Mouse (Mus musculus) lung, embryonic 14.5 days (tissue): ENCODE results near the gene Gm16181. TPM values are rescaled to one million over a fixed set of nuclear protein-coding genes. Genes with fewer than 3 reads are reported as not detected.

Experiments
- ATAC-seq: fragments of 200-750 bp; cut with Nextera tagmentation; 2 replicates; pipeline ENCODE4 v1.8.0; 2017; ENCODE audit warnings: mild to moderate bottlenecking, moderate TSS enrichment, moderate library complexity; ENCODE audit not compliant: insufficient read depth
- DNase-seq: peaks from one replicate; pipeline ENCODE4 v3.0.0-alpha.2; 2015
- H3K27ac ChIP-seq: fragments of 300-500 bp; sonication (generic); 2 replicates; pipeline ENCODE4 v1.5.1; 2014; ENCODE audit warnings: low read depth, mild to moderate bottlenecking, moderate library complexity
- H3K27me3 ChIP-seq: fragments of 300-500 bp; sonication (generic); 2 replicates; pipeline ENCODE4 v1.6.1; 2014; ENCODE audit warnings: low read length, control low read depth; ENCODE audit not compliant: insufficient read depth
- H3K36me3 ChIP-seq: fragments of 300-500 bp; sonication (generic); 2 replicates; pipeline ENCODE4 v1.6.1; 2014; ENCODE audit warnings: control low read depth; ENCODE audit not compliant: insufficient read depth
- H3K4me1 ChIP-seq: fragments of 300-500 bp; sonication (generic); 2 replicates; pipeline ENCODE4 v1.6.1; 2014; ENCODE audit warnings: antibody characterized with exemption, control low read depth; ENCODE audit not compliant: insufficient read depth
- H3K4me2 ChIP-seq: fragments of 300-500 bp; sonication (generic); 2 replicates; pipeline ENCODE4 v1.6.1; 2014; ENCODE audit warnings: mild to moderate bottlenecking
- H3K4me3 ChIP-seq: fragments of 300-500 bp; sonication (generic); 2 replicates; pipeline ENCODE4 v1.5.1; 2014; ENCODE audit warnings: low read depth, low read length
- H3K9ac ChIP-seq: fragments of 300-500 bp; sonication (generic); 2 replicates; pipeline ENCODE4 v1.6.1; 2014
- H3K9me3 ChIP-seq: fragments of 300-500 bp; sonication (generic); 2 replicates; pipeline ENCODE4 v1.6.1; 2016; ENCODE audit warnings: low read depth, low read length, control low read depth
- CTCF ChIP-seq: IDR thresholded peaks from 2 replicates; pipeline ENCODE4 v1.5.1; 2016; ENCODE audit warnings: antibody characterized with exemption, low read depth
- WGBS: fragments of 180-500 bp; shearing (Covaris S2); extraction: QIAGEN DNeasy Blood & Tissue Kit; methylation state at CpG from one replicate; pipeline ENCODE4 v1.1.7; 2014; 5-methylcytosine and 5-hydroxymethylcytosine counted together
- polyA plus RNA-seq: library from polyadenylated mRNA; unstranded; fragments of >200 nt; fragmentation: Nextera tagmentation; extraction: Ambion mirVana; gene quantifications from 2 replicates; pipeline ENCODE4 v1.2.1, GENCODE M21; 2014

The Gm16181 gene
- polyA plus RNA-seq, 1 experiment from 2014 or later, result 0.70 TPM

- no peak for TF ChIP-seq CTCF
- H3K4me3 ChIP-seq, result no peak overlapping the region
- WGBS, result 62% methylated on average over 3 of the region's 3 CpGs
- H3K9me3 ChIP-seq, result no peaks in the 10 kb centered on the region
- no peak overlapping the region for H3K9ac ChIP-seq
- ATAC-seq, result no peak
- no peak for DNase-seq
- no peak overlapping the region for H3K27ac ChIP-seq
- no peaks in the 10 kb centered on the region for H3K27me3 ChIP-seq
- no peak overlapping the region for H3K4me2 ChIP-seq
- no peaks in the 10 kb centered on the region for H3K4me1 ChIP-seq
- peaks cover 41% of the 10 kb centered on the region for H3K36me3 ChIP-seq
Observed at GRCm38 (mm10) chr17:35255301-35255700, 34.7 kb downstream of the Gm16181 start.

- Histone ChIP-seq H3K4me1 (no peaks in the 10 kb centered on the region), H3K4me3 (no peak overlapping the region), H3K9me3 (no peaks in the 10 kb centered on the region), H3K27ac (no peak overlapping the region), H3K27me3 (no peaks in the 10 kb centered on the region), H3K4me2 (no peak overlapping the region), H3K9ac (no peak overlapping the region), H3K36me3 (peaks cover 37% of the 10 kb centered on the region)
- no peak for ATAC-seq
- DNase-seq, result no peak
- 56% methylated on average over 4 of the region's 4 CpGs for WGBS
- TF ChIP-seq CTCF, result no peak
Observed at GRCm38 (mm10) chr17:35255704-35256103, 35.1 kb downstream of the Gm16181 start.

- DNase-seq (no peak), ATAC-seq (no peak)
- H3K27ac ChIP-seq, result no peak overlapping the region
- peaks cover 9% of the 10 kb centered on the region; the same call in 1 of the 2 replicates for H3K27me3 ChIP-seq
- no peaks in the 10 kb centered on the region for H3K4me1 ChIP-seq
- peaks cover 22% of the 10 kb centered on the region for H3K36me3 ChIP-seq
- no peak overlapping the region for H3K9ac ChIP-seq
- TF ChIP-seq CTCF, result no peak
- no peak overlapping the region; the same call in 1 of the 2 replicates for H3K4me2 ChIP-seq
- WGBS, result 33% methylated on average over 1 of the region's 1 CpGs
- no peak overlapping the region for H3K4me3 ChIP-seq
- H3K9me3 ChIP-seq, result no peaks in the 10 kb centered on the region
Observed at GRCm38 (mm10) chr17:35257378-35257777, 36.7 kb downstream of the Gm16181 start.

- TF ChIP-seq CTCF, result peak; percentile 90
- Histone ChIP-seq H3K9me3 (no peaks in the 10 kb centered on the region), H3K27me3 (peaks cover 12% of the 10 kb centered on the region; the same call in 1 of the 2 replicates), H3K36me3 (peaks cover 16% of the 10 kb centered on the region), H3K4me2 (peak overlapping the region; percentile 49), H3K4me1 (no peaks in the 10 kb centered on the region), H3K4me3 (peak overlapping the region; percentile 14), H3K27ac (no peak overlapping the region), H3K9ac (0 out of 2 replicates have a peak overlapping the region, but pooled peaks have one; percentile 21)
- peak; percentile 9; the same call in 1 of the 2 replicates for ATAC-seq
- 15% methylated on average over 17 of the region's 17 CpGs for WGBS
- peak; percentile 96 for DNase-seq
Observed at GRCm38 (mm10) chr17:35257824-35258491, 37.3 kb downstream of the Gm16181 start.

GRCm38 (mm10) chr17:35258492-35259478 is 38.2 kb downstream of the Gm16181 start:
- Histone ChIP-seq H3K4me2 (no peak overlapping the region), H3K4me3 (no peak overlapping the region), H3K27ac (no peak overlapping the region), H3K27me3 (peaks cover 16% of the 10 kb centered on the region; the same call in 1 of the 2 replicates), H3K36me3 (peaks cover 7% of the 10 kb centered on the region), H3K9ac (no peak overlapping the region), H3K4me1 (no peaks in the 10 kb centered on the region), H3K9me3 (no peaks in the 10 kb centered on the region)
- peak; percentile 16; the same call in 1 of the 2 replicates for TF ChIP-seq CTCF
- 51% methylated on average over 13 of the region's 14 CpGs for WGBS
- DNase-seq (peak; percentile 29), ATAC-seq (no peak)

GRCm38 (mm10) chr17:35259621-35260020 is 39.0 kb downstream of the Gm16181 start:
- no peaks in the 10 kb centered on the region for H3K36me3 ChIP-seq
- 71% methylated on average over 4 of the region's 4 CpGs for WGBS
- H3K27me3 ChIP-seq, result peaks cover 16% of the 10 kb centered on the region; the same call in 1 of the 2 replicates
- DNase-seq, result no peak
- H3K4me3 ChIP-seq, result no peak overlapping the region
- no peak overlapping the region for H3K27ac ChIP-seq
- H3K4me1 ChIP-seq, result no peaks in the 10 kb centered on the region
- H3K9ac ChIP-seq, result no peak overlapping the region
- ATAC-seq, result no peak
- no peak overlapping the region for H3K4me2 ChIP-seq
- no peak for TF ChIP-seq CTCF
- H3K9me3 ChIP-seq, result no peaks in the 10 kb centered on the region

GRCm38 (mm10) chr17:35261651-35262050 is 41.0 kb downstream of the Gm16181 start:
- Histone ChIP-seq H3K9ac (no peak overlapping the region), H3K4me2 (no peak overlapping the region), H3K9me3 (no peaks in the 10 kb centered on the region), H3K4me3 (no peak overlapping the region), H3K27me3 (peaks cover 16% of the 10 kb centered on the region; the same call in 1 of the 2 replicates), H3K4me1 (no peaks in the 10 kb centered on the region), H3K36me3 (no peaks in the 10 kb centered on the region), H3K27ac (no peak overlapping the region)
- ATAC-seq (no peak), DNase-seq (no peak)
- no peak for TF ChIP-seq CTCF
- 63% methylated on average over 13 of the region's 13 CpGs for WGBS
